Mouse (Mus musculus) Patski (cell line): Measurements from ENCODE around the gene Dscam. TPM values are rescaled to one million over a fixed set of nuclear protein-coding genes. Genes with fewer than 3 reads are reported as not detected.

ENCODE experiments used
- ATAC-seq: fragments of 100-300 bp; one replicate; pipeline ENCODE4 v1.8.0; 2021
- CTCF ChIA-PET: fragments of 350-600 bp; sonication (Branson Sonifier 250); formaldehyde crosslinking; loops from one replicate; lab custom pipeline; 2022; ENCODE audit warnings: inconsistent platforms; lab: Charles Lee
- POLR2A ChIA-PET: fragments of 350-600 bp; sonication (Branson Sonifier 250); formaldehyde crosslinking; loops from one replicate; lab custom pipeline; 2022; ENCODE audit warnings: antibody characterized with exemption, inconsistent platforms; lab: Charles Lee
- DNase-seq: peaks from one replicate; pipeline ENCODE4 v3.0.0-alpha.2; 2011; ENCODE audit warnings: low read depth, low spot score
- H3K27me3 ChIP-seq: fragments of 371-371 bp; one replicate; pipeline ENCODE4 v1.5.1; 2021
- CTCF ChIP-seq: fragments of 100-300 bp; IDR thresholded peaks from one replicate; pipeline ENCODE4 v1.5.1; 2021
- in situ Hi-C: fragments of 300-500 bp; cut with MboI; formaldehyde crosslinking; loops from 3 replicates; pipeline ENCODE4 v1.11.1; 2018; ENCODE audit warnings: low pct_unique_long_range_greater_than_20kb, mixed read lengths
- polyA plus RNA-seq: library from polyadenylated mRNA; unstranded; gene quantifications from one replicate; pipeline ENCODE4 v1.2.3, GENCODE M21; 2021

Gene Dscam
- polyA plus RNA-seq, 1 experiment from 2014 or later, result 0.03 TPM

DNA sequence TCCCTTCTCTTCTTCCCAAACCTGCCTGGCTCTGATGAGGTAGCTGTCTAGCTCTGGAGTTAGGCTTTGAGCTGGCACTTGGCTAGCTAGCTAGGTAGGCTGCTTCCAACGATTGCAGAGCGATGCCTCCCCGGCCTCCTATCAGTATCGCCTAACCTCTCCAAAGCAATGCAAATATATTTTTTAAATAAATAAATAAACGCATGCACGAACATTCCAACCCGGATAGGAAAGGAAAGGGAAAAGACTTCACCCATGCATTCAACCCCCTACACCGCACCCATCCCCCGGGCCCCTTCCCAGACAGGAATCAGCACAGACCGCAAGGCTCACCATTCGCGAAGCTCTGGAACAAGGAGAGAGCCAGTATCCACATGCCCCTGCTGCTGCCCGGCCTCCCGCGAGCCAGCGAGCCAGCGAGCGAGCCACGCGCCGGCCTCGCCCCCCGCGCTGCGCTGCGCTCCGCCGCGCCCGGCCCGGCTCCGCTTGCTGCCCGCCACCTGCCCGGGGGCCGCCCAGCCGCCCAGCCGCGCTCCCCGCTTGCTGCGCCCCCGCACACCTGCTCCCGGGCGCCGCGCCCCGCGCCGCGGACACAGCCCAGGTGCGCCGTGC is 545 bp downstream of the Dscam start:
- H3K27me3 ChIP-seq, result peaks cover 34% of the 10 kb centered on the region
- in situ Hi-C loops, result no loop called here
- no peak for DNase-seq
- TF ChIP-seq CTCF, result no peak
- POLR2A ChIA-PET, result no interaction called here
- no peak for ATAC-seq
- CTCF ChIA-PET, result interaction anchor here (2.1 kb wide), 1 partner anchor 14 kb away, joined by 6 read pairs; no protein-coding TSS in a partner anchor

DNA sequence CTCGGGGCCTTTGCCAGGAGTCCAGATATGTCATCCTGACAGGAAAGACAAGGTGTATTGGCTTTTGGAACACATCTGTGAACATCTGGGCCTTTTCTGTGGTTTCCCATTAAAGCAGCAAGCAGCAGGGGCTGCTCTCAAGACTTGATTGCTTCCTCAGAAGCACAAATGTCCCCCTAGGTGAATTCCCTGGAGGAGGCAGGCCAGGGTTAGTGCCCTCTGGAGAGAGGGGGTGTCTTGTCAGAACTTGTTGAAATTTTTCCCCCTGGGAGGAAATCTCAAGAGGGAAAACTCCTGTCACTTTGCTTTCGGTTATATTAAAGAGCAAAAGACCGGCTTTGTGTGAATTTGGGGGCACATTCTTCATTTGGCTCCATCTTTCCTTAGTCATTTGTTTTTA is 1.9 kb downstream of the Dscam start:
- no peak for DNase-seq
- no peak for TF ChIP-seq CTCF
- CTCF ChIA-PET, result no interaction called here
- in situ Hi-C loops, result no loop called here
- peaks cover 34% of the 10 kb centered on the region for H3K27me3 ChIP-seq
- POLR2A ChIA-PET, result interaction anchor here (0.7 kb wide), 1 partner anchor 18 kb away, joined by 3 read pairs; no protein-coding TSS in a partner anchor
- no peak for ATAC-seq

DNA sequence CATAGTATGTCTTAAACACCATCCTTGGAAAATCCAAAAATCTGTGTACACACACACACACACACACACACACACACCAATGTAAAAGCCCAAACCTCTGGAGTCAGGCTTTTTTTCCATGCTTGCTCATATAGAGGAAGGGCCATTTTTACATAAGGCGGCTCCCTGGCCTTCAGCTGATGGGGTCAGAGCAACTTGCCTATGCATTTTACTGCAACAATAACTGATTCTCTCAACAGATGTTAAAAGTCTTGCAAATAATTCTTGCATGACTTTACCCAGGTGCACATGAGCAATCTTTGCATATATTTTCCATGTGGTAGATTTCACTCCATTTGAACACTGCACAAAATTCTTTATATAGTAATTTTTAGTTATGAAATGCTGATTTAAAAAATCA is 2.5 kb downstream of the Dscam start:
- CTCF ChIA-PET, result no interaction called here
- no peak for TF ChIP-seq CTCF
- in situ Hi-C loops, result no loop called here
- POLR2A ChIA-PET, result no interaction called here
- no peak for ATAC-seq
- peaks cover 30% of the 10 kb centered on the region for H3K27me3 ChIP-seq
- DNase-seq, result no peak

DNA sequence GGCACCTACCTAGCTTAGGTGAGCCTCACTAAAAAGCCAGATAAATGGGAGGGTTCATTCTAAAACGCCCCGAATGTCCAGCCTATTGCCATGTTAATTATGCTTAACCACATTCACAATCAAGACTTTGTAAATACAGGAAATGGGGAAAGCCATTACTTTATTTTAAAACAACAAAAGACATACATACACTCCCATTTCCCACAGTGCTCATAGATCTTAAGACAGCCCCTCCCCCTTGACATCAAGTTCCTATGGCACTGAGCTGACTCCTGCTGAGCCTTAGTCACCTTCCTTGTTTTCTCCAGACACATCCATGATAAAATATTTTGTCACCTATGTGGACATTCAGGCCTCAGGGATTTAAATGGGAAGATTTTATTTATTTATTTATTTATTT is 4.4 kb downstream of the Dscam start:
- peaks cover 20% of the 10 kb centered on the region for H3K27me3 ChIP-seq
- ATAC-seq (no peak), DNase-seq (no peak)
- POLR2A ChIA-PET, result interaction anchor here (0.7 kb wide), 1 partner anchor 52 kb away, joined by 3 read pairs; no protein-coding TSS in a partner anchor
- no peak for TF ChIP-seq CTCF
- in situ Hi-C loops, result no loop called here
- CTCF ChIA-PET, result interaction anchor here (0.6 to 1.9 kb wide), 6 partner anchors 10 to 270 kb away, joined by 3 to 4 read pairs (median 4); no protein-coding TSS in a partner anchor

DNA sequence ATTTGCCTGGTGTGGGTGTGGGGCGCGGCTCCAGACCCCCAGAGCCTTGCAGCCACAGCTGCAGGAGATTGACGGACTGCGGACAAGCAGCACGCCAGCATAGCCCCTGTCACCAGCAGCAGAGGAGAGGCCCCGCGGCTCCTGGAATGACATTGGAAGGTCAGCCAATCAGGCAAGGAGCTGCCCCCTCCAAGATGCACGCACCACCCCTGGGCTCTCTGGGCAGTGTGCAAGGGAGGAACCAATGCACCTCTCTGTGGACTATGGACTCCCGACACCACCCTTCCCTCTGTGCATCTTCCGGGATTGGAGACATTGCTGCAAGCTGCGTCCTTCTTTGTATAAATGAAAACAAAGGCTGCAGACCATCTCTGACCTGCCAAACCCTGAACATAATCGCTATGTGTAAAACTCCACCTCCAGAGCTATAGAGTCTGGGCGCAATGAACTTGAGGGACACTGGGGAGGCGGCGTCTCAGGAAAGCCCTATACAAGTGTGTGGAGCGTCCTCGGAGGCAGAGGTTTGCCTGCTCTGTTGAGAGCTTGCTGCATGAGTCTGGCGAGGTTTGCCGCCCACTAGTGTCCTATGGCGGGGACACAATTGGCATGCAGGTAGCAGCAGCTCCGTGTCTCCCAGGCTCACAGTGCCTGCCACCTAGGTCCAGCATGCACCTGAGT is 5.0 kb downstream of the Dscam start:
- POLR2A ChIA-PET, result interaction anchor here (0.7 kb wide), 1 partner anchor 53 kb away, joined by 3 read pairs; no protein-coding TSS in a partner anchor
- peak; percentile 77 for ATAC-seq
- peak; percentile 67 for TF ChIP-seq CTCF
- H3K27me3 ChIP-seq, result peaks cover 15% of the 10 kb centered on the region
- CTCF ChIA-PET, result interaction anchor here (0.6 to 1.9 kb wide), 9 partner anchors 9 to 269 kb away, joined by 3 to 6 read pairs (median 4); no protein-coding TSS in a partner anchor
- in situ Hi-C loops, result no loop called here
- no peak for DNase-seq

DNA sequence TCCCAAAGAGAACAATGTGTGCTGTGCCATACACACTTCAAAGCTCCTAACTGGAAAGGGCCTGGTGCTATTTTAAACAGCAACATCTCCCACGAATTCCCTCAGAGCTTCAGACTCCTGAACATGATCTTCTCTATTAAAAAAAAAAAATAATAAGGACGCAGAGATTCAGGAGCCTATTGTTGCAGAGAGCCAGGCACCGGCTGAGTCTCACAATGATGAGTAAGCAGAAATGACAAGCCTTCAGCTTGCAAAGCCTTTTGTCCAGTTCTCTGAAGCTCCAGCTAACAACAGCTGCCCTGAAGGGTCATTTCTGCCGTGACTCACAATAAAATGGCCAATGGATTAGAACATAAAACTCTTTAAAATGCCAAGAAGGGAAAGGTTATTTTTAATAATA is 12.3 kb downstream of the Dscam start:
- in situ Hi-C loops, result loop anchor here (5.0 kb wide), 1 partner anchor 261 kb away; no protein-coding TSS in a partner anchor
- ATAC-seq (no peak), DNase-seq (no peak)
- ChIA-PET CTCF (interaction anchor here (0.7 kb wide), 1 partner anchor 16 kb away, joined by 3 read pairs; no protein-coding TSS in a partner anchor), POLR2A (no interaction called here)
- H3K27me3 ChIP-seq, result peaks cover 18% of the 10 kb centered on the region
- TF ChIP-seq CTCF, result no peak

DNA sequence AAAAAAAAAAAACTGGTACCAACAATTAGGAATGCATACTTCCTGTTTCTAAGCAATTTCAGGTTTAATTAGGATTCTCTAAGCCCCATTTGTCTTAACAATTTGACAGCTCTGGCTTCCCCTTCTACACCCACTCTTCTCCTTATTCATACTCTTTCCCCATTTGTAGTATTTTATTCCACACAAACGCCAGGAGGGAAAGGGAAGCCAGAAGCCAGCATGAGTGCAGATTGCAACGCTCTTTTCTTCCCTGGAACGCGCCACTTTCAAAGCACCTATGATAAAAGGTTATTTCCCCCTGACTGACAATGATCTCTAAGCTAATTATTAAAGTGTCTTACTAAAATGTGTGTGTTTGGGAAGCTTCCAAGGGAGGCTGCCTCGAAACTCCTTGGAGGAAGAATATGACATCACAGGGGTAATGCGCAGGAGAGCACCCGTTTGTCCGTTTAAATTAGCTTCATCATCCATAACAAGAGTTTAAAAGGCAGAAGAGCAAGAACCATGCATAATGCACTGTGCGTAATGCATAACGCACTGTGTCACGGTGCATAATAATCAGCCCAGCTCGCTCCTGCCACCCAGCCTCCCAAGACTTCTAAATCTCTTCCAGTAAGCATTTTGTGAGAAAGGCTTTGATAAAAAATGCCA is 25.9 kb downstream of the Dscam start:
- ATAC-seq, result no peak
- POLR2A ChIA-PET, result interaction anchor here (0.7 kb wide), 1 partner anchor 76 kb away, joined by 3 read pairs; no protein-coding TSS in a partner anchor
- H3K27me3 ChIP-seq, result peaks cover 3% of the 10 kb centered on the region
- no peak for TF ChIP-seq CTCF
- in situ Hi-C loops, result no loop called here
- DNase-seq, result no peak
- CTCF ChIA-PET, result no interaction called here

DNA sequence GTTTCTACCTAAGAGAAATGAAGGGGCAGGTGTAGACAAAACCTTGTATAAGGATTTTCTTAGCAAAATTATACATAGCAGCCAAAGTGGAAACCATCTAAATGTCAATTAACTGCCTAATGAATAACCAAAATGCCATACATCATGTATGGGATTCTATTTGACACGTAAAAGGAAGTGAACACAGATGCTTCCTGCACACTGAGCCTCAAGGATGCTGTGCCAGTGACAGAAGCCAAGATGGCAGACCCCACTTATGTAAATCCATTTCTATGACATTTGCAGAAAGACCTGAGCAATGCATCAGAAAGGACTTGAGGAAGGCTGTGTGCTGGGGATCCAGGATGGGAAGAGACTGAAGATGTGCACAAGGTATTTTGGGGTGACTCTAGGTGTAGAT is 28.6 kb downstream of the Dscam start:
- DNase-seq (no peak), ATAC-seq (no peak)
- ChIA-PET POLR2A (no interaction called here), CTCF (no interaction called here)
- peaks cover 3% of the 10 kb centered on the region for H3K27me3 ChIP-seq
- in situ Hi-C loops, result no loop called here
- no peak for TF ChIP-seq CTCF

DNA sequence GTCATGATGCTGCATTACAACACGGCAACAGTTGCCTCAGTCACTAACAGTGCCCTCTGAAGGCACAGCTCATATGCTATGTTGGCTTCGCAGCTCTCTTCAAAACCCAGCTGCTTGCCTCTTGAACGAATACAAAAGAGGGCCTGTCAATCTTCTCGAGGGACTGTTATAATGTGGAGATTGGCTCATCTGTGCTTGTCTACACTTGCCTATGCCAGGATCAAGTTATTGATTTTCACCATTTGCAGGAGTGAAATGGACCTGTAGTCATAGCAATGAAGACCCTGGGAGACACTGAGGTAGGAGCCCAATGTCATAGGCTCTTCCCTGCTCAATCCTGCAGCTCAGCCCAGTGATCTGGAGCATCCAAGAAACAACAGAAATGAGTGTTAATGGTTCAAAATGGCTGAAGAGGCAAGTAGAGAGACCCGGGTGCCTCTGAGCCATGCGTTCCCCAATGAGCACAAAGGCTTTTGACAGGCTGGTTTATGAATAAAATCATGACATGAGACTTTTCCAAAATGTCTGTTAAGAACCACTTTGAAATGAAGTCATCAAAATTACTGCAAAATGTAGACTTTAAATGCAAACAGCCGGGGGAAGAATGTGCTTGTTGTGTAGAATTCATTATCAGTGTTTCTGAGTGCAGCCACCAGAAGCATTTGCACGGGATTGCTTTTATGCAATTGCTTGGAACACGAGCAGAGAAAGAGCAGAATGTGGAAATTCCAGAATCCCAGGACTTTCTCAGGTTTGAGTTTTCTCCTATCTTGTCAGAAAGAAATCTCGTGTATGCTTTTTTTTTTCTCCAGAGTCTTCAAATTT is 35.3 kb downstream of the Dscam start:
- H3K27me3 ChIP-seq, result no peaks in the 10 kb centered on the region
- no peak for DNase-seq
- CTCF ChIA-PET, result no interaction called here
- in situ Hi-C loops, result no loop called here
- no peak for ATAC-seq
- no peak for TF ChIP-seq CTCF
- POLR2A ChIA-PET, result no interaction called here

DNA sequence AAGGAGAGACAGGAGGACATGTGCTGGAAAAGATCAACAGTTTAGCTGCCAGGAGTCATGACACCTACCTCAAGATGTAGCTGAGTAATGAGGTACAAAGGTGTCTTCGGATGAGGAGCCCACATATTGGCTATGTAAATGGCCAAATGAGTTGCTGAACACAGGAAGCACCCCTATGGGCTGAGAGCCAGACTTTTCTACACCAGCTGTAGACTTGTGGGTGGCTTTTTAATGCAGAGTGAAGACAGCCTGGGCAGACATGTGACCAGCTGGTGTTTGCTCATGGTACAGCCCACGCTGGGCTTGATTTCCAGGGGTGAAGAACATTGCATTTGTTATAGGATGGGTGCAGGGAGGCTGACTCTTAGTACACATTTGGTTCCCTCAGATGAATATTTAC is 43.3 kb downstream of the Dscam start:
- CTCF ChIA-PET, result interaction anchor here (2.4 kb wide), 1 partner anchor 15 kb away, joined by 6 read pairs; no protein-coding TSS in a partner anchor
- no peak for ATAC-seq
- in situ Hi-C loops, result no loop called here
- peaks cover 6% of the 10 kb centered on the region for H3K27me3 ChIP-seq
- no peak for TF ChIP-seq CTCF
- no peak for DNase-seq
- POLR2A ChIA-PET, result no interaction called here
